Mouse (Mus musculus): ENCODE data around the gene Atp5mpl. TPM values are rescaled to one million over a fixed set of nuclear protein-coding genes. Genes with fewer than 3 reads are reported as not detected.
A peak's percentile ranks its signal among the peaks of the same experiment; 100 is the strongest.

Atp5mpl gene
- 644 and 890 TPM in 2 replicates for polyA plus RNA-seq (2014; fragmentation: Nextera tagmentation; extraction: Ambion mirVana)

GRCm38 (mm10) chr12:111966683-111967173 is at the start of gene Atp5mpl:
Atp5mpl (minus strand) TSS chr12:111966977.
- H3K4me2 ChIP-seq (ENCODE audit: low read length): peak within 1 kb of the TSS; percentile 80
- H3K27ac ChIP-seq (replicated peaks; ENCODE audit: low read depth, low read length): peak within 1 kb of the TSS; percentile 33
- peaks cover 12% of the 10 kb centered on the region for H3K36me3 ChIP-seq (ENCODE audit: control insufficient read depth, insufficient read depth, low read length)
- H3K9ac ChIP-seq (replicated peaks; ENCODE audit: low read length): peak within 1 kb of the TSS; percentile 72
- DNase-seq: peak; percentile 97
- peak within 1 kb of the TSS; percentile 59 for H3K4me3 ChIP-seq (replicated peaks; ENCODE audit: low read depth, low read length)
- no peaks in the 10 kb centered on the region for H3K9me3 ChIP-seq (ENCODE audit: control insufficient read depth, low read length)
- peak; percentile 91 for ATAC-seq (ENCODE audit: low FRiP score, low TSS enrichment)
- H3K27me3 ChIP-seq (ENCODE audit: control insufficient read depth, insufficient read depth, low read length): no peaks in the 10 kb centered on the region
- H3K4me1 ChIP-seq (ENCODE audit: control insufficient read depth, insufficient read depth, low read length): peaks cover 9% of the 10 kb centered on the region
- WGBS: under 1% methylated on average over 37 of the region's 37 CpGs

GRCm38 (mm10) chr12:112016346-112016745 is 49.6 kb upstream of the Atp5mpl start:
- Histone ChIP-seq H3K4me2 (ENCODE audit: low read length) (no peak overlapping the region), H3K36me3 (ENCODE audit: control insufficient read depth, insufficient read depth, low read length) (no peaks in the 10 kb centered on the region), H3K4me3 (replicated peaks; ENCODE audit: low read depth, low read length) (no peak overlapping the region), H3K27ac (replicated peaks; ENCODE audit: low read depth, low read length) (no peak overlapping the region), H3K9me3 (ENCODE audit: control insufficient read depth, low read length) (no peaks in the 10 kb centered on the region), H3K27me3 (ENCODE audit: control insufficient read depth, insufficient read depth, low read length) (no peaks in the 10 kb centered on the region), H3K4me1 (ENCODE audit: control insufficient read depth, insufficient read depth, low read length) (no peaks in the 10 kb centered on the region), H3K9ac (replicated peaks; ENCODE audit: low read length) (no peak overlapping the region)
- ATAC-seq (ENCODE audit: low FRiP score, low TSS enrichment): no peak
- WGBS: 87% methylated on average over 4 of the region's 4 CpGs
- DNase-seq: no peak

GRCm38 (mm10) chr12:112013271-112013801 is 46.6 kb upstream of the Atp5mpl start:
- no peaks in the 10 kb centered on the region for H3K4me1 ChIP-seq (ENCODE audit: control insufficient read depth, insufficient read depth, low read length)
- DNase-seq (peak; percentile 54), ATAC-seq (ENCODE audit: low FRiP score, low TSS enrichment) (peak; percentile 27; the same call in 1 of the 2 replicates)
- no peaks in the 10 kb centered on the region for H3K36me3 ChIP-seq (ENCODE audit: control insufficient read depth, insufficient read depth, low read length)
- WGBS: 6% methylated on average over 14 of the region's 14 CpGs
- no peaks in the 10 kb centered on the region for H3K27me3 ChIP-seq (ENCODE audit: control insufficient read depth, insufficient read depth, low read length)
- no peak overlapping the region for H3K9ac ChIP-seq (replicated peaks; ENCODE audit: low read length)
- H3K4me3 ChIP-seq (replicated peaks; ENCODE audit: low read depth, low read length): peak overlapping the region; percentile 11; the same call in 1 of the 2 replicates
- H3K4me2 ChIP-seq (ENCODE audit: low read length): peak overlapping the region; percentile 47
- no peaks in the 10 kb centered on the region for H3K9me3 ChIP-seq (ENCODE audit: control insufficient read depth, low read length)
- H3K27ac ChIP-seq (replicated peaks; ENCODE audit: low read depth, low read length): no peak overlapping the region; the same call in 1 of the 2 replicates

GRCm38 (mm10) chr12:112012511-112013270 is 45.9 kb upstream of the Atp5mpl start:
- peak overlapping the region; percentile 12; the same call in 1 of the 2 replicates for H3K4me3 ChIP-seq (replicated peaks; ENCODE audit: low read depth, low read length)
- 12% methylated on average over 12 of the region's 12 CpGs for WGBS
- no peaks in the 10 kb centered on the region for H3K4me1 ChIP-seq (ENCODE audit: control insufficient read depth, insufficient read depth, low read length)
- ATAC-seq (ENCODE audit: low FRiP score, low TSS enrichment) (peak; percentile 86), DNase-seq (peak; percentile 62)
- no peak overlapping the region for H3K9ac ChIP-seq (replicated peaks; ENCODE audit: low read length)
- no peaks in the 10 kb centered on the region for H3K9me3 ChIP-seq (ENCODE audit: control insufficient read depth, low read length)
- H3K36me3 ChIP-seq (ENCODE audit: control insufficient read depth, insufficient read depth, low read length): no peaks in the 10 kb centered on the region
- H3K4me2 ChIP-seq (ENCODE audit: low read length): peak overlapping the region; percentile 47
- peak overlapping the region; percentile 5; the same call in 1 of the 2 replicates for H3K27ac ChIP-seq (replicated peaks; ENCODE audit: low read depth, low read length)
- no peaks in the 10 kb centered on the region for H3K27me3 ChIP-seq (ENCODE audit: control insufficient read depth, insufficient read depth, low read length)

GRCm38 (mm10) chr12:112001223-112001622 is 34.4 kb upstream of the Atp5mpl start:
- H3K27ac ChIP-seq (replicated peaks; ENCODE audit: low read depth, low read length): no peak overlapping the region
- H3K9ac ChIP-seq (replicated peaks; ENCODE audit: low read length): no peak overlapping the region
- DNase-seq (peak; percentile 90), ATAC-seq (ENCODE audit: low FRiP score, low TSS enrichment) (peak; percentile 8; the same call in 1 of the 2 replicates)
- WGBS: 24% methylated on average over 8 of the region's 8 CpGs
- no peak overlapping the region for H3K4me2 ChIP-seq (ENCODE audit: low read length)
- no peak overlapping the region for H3K4me3 ChIP-seq (replicated peaks; ENCODE audit: low read depth, low read length)
- no peaks in the 10 kb centered on the region for H3K9me3 ChIP-seq (ENCODE audit: control insufficient read depth, low read length)
- no peaks in the 10 kb centered on the region for H3K27me3 ChIP-seq (ENCODE audit: control insufficient read depth, insufficient read depth, low read length)
- no peaks in the 10 kb centered on the region for H3K36me3 ChIP-seq (ENCODE audit: control insufficient read depth, insufficient read depth, low read length)
- H3K4me1 ChIP-seq (ENCODE audit: control insufficient read depth, insufficient read depth, low read length): no peaks in the 10 kb centered on the region

- 95% methylated on average over 7 of the region's 7 CpGs for WGBS
- Histone ChIP-seq H3K9ac (replicated peaks; ENCODE audit: low read length) (no peak overlapping the region), H3K4me1 (ENCODE audit: control insufficient read depth, insufficient read depth, low read length) (no peaks in the 10 kb centered on the region), H3K4me3 (replicated peaks; ENCODE audit: low read depth, low read length) (no peak overlapping the region), H3K4me2 (ENCODE audit: low read length) (no peak overlapping the region), H3K9me3 (ENCODE audit: control insufficient read depth, low read length) (no peaks in the 10 kb centered on the region), H3K27me3 (ENCODE audit: control insufficient read depth, insufficient read depth, low read length) (no peaks in the 10 kb centered on the region), H3K36me3 (ENCODE audit: control insufficient read depth, insufficient read depth, low read length) (no peaks in the 10 kb centered on the region), H3K27ac (replicated peaks; ENCODE audit: low read depth, low read length) (no peak overlapping the region)
- DNase-seq (no peak), ATAC-seq (ENCODE audit: low FRiP score, low TSS enrichment) (no peak)
These were observed 33.0 kb upstream of the Atp5mpl start for GRCm38 (mm10) chr12:111999735-112000134.

GRCm38 (mm10) chr12:111995161-111995560 is 28.4 kb upstream of the Atp5mpl start:
- Histone ChIP-seq H3K9me3 (ENCODE audit: control insufficient read depth, low read length) (no peaks in the 10 kb centered on the region), H3K4me1 (ENCODE audit: control insufficient read depth, insufficient read depth, low read length) (no peaks in the 10 kb centered on the region), H3K36me3 (ENCODE audit: control insufficient read depth, insufficient read depth, low read length) (no peaks in the 10 kb centered on the region), H3K4me2 (ENCODE audit: low read length) (no peak overlapping the region), H3K9ac (replicated peaks; ENCODE audit: low read length) (no peak overlapping the region), H3K4me3 (replicated peaks; ENCODE audit: low read depth, low read length) (no peak overlapping the region), H3K27me3 (ENCODE audit: control insufficient read depth, insufficient read depth, low read length) (no peaks in the 10 kb centered on the region), H3K27ac (replicated peaks; ENCODE audit: low read depth, low read length) (no peak overlapping the region)
- WGBS: 83% methylated on average over 2 of the region's 2 CpGs
- DNase-seq (no peak), ATAC-seq (ENCODE audit: low FRiP score, low TSS enrichment) (no peak)

GRCm38 (mm10) chr12:111992626-111993025 is 25.8 kb upstream of the Atp5mpl start:
- no peak for ATAC-seq (ENCODE audit: low FRiP score, low TSS enrichment)
- Histone ChIP-seq H3K4me1 (ENCODE audit: control insufficient read depth, insufficient read depth, low read length) (no peaks in the 10 kb centered on the region), H3K9ac (replicated peaks; ENCODE audit: low read length) (no peak overlapping the region), H3K27ac (replicated peaks; ENCODE audit: low read depth, low read length) (no peak overlapping the region), H3K9me3 (ENCODE audit: control insufficient read depth, low read length) (no peaks in the 10 kb centered on the region), H3K4me3 (replicated peaks; ENCODE audit: low read depth, low read length) (no peak overlapping the region), H3K4me2 (ENCODE audit: low read length) (no peak overlapping the region), H3K36me3 (ENCODE audit: control insufficient read depth, insufficient read depth, low read length) (no peaks in the 10 kb centered on the region), H3K27me3 (ENCODE audit: control insufficient read depth, insufficient read depth, low read length) (no peaks in the 10 kb centered on the region)
- WGBS: 86% methylated on average over 5 of the region's 5 CpGs
- no peak for DNase-seq

Measured in midbrain, embryonic 14.5 days (tissue).